Mouse (Mus musculus): ENCODE data around the gene Myh10. TPM values are rescaled to one million over a fixed set of nuclear protein-coding genes. Genes with fewer than 3 reads are reported as not detected.

Myh10 gene
- total RNA-seq (2023), result under 1 TPM; 0.20 to 0.68 TPM

DNA sequence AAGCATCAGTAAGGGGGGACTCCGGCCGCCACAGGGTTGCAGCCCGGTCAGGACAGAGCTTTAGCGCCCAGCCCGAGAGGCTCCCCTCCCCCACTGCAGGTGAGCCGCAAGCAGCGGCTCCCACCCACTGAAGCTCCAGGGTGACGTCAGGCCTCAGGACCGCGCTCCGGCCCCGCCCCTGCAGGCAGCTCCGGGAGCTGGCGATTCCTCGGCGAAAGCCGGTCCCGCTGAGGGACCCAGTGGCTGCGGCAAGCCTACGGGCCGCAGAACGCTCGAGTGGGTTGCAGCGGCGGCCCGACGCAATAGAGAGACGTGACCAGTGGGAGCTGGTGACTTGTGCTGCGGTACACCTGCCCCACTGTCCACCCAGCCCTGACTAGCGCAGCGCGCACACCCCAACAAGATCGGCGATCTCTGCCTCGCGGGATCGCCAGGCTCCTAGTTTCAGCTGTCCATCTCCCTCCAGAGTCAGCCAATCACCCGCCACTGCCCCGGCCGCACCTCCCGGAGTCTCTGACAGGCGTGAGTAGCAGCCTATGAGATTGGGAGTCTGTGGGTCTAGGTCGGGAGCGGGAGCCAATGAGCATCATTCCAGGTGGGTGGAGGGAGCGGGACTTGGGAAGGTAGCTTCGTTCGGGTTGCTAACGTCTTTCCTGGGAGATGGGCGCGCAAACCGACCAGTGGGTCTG lies at the start of gene Myh10:
Gene Myh10, plus strand, starts transcription at position 239 of the 689 bp plus-strand sequence.

Other genes with a start within 250 kb of the Myh10 start
- gene Pik3r6, start 188.5 kb upstream of the Myh10 start, total RNA-seq (2023), result under 1 TPM in 1 of 2 experiments, not detected in 1; 0.64 TPM
- gene Mfsd6l, start 135.4 kb upstream of the Myh10 start, total RNA-seq (2023), result not detected
- gene Ccdc42, start 104.5 kb upstream of the Myh10 start, total RNA-seq (2023), result not detected
- gene Ndel1, start 180.3 kb downstream of the Myh10 start, total RNA-seq (2023), result 10 to 100 TPM; 46.7 to 57.8 TPM
- not detected for gene Rnf222, start 197.0 kb downstream of the Myh10 start, total RNA-seq (2023)
- 1,000 to 10,000 TPM; 2,344 to 2,392 TPM for gene Rpl26, start 210.0 kb downstream of the Myh10 start, total RNA-seq (2023)
- gene Odf4, start 235.5 kb downstream of the Myh10 start, total RNA-seq (2023), result not detected